Mouse (Mus musculus) forebrain, embryonic 10.5 days (tissue): ENCODE results near the gene Peli2. TPM values are rescaled to one million over a fixed set of nuclear protein-coding genes. Genes with fewer than 3 reads are reported as not detected.
A peak's percentile ranks its signal among the peaks of the same experiment; 100 is the strongest.

Experiments used
- DNase-seq: peaks from one replicate; pipeline ENCODE4 v3.0.0-alpha.2; 2017; ENCODE audit warnings: low spot score; ENCODE audit errors: extremely low spot score
- H3K27ac ChIP-seq: fragments of 300-500 bp; sonication (generic); 2 replicates; pipeline ENCODE4 v1.5.1; 2016; ENCODE audit warnings: mild to moderate bottlenecking
- H3K27me3 ChIP-seq: fragments of 300-500 bp; sonication (generic); 2 replicates; pipeline ENCODE4 v1.6.1; 2016; ENCODE audit warnings: mild to moderate bottlenecking; ENCODE audit not compliant: poor library complexity, severe bottlenecking
- H3K36me3 ChIP-seq: fragments of 300-500 bp; sonication (generic); replicated peaks from 2 replicates; pipeline ENCODE4 v1.6.1; 2016; ENCODE audit warnings: mild to moderate bottlenecking, moderate library complexity
- H3K4me1 ChIP-seq: fragments of 300-500 bp; sonication (generic); 2 replicates; pipeline ENCODE4 v1.6.1; 2016
- H3K4me3 ChIP-seq: fragments of 300-500 bp; sonication (generic); 2 replicates; pipeline ENCODE4 v1.5.1; 2016; ENCODE audit warnings: mild to moderate bottlenecking, moderate library complexity
- H3K9me3 ChIP-seq: fragments of 300-500 bp; sonication (generic); 2 replicates; pipeline ENCODE4 v1.6.1; 2016; ENCODE audit warnings: mild to moderate bottlenecking, moderate library complexity
- WGBS: fragments of 180-500 bp; shearing (Covaris S2); methylation state at CpG from one replicate; pipeline ENCODE4 v1.1.7; 2016; 5-methylcytosine and 5-hydroxymethylcytosine counted together
- polyA plus RNA-seq: library from polyadenylated mRNA; unstranded; fragments of >200 nt; fragmentation: Nextera tagmentation; extraction: Ambion mirVana; gene quantifications from 2 replicates; pipeline ENCODE4 v1.2.1, GENCODE M21; 2016

Gene Peli2
- polyA plus RNA-seq, 1 experiment from 2014 or later: 6.8 TPM

DNA sequence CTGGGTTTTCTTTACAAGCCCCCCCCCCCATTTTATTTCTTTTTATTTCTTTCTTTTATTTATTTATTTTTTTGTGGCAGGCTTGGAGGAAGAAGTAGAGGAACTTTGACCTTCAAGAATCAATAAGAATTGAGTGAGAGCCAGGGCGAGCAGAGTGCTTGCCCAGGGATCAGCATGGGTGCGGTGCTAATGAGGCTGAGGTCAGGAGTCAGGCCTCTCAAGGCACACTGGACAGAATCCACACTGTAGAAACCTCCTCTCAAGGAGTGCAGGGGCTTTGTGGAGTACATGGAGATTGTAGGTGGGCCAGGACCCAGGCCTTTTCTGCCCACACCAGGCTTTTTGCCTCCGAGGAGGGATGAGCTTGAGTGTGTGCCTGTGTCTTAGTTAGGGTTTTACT, 38.8 kb downstream of the Peli2 start:
- H3K4me1 ChIP-seq: peaks cover 25% of the 10 kb centered on the region

DNA sequence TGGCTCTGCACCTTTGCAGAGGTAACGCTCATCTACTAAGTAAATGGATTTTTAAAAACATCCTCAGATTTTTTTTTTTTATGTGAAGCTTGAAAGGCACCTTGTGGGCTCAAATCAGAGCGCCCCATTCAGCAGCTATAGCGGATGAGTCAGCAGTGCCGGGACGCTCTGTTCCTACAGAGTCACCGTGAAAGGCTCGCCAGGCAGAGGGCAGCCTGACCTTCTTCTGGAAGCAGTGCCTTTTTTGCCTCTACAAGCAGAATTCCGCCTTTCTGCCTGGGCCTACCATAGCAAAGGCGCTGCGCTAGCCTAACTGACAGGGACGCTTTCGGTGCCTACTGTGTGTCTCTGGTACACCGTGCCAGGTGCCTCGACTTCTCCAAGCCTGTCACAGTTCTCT, 41.8 kb downstream of the Peli2 start:
- H3K4me3 ChIP-seq: no peak overlapping the region
- peaks cover 8% of the 10 kb centered on the region; the same call in 1 of the 2 replicates for H3K9me3 ChIP-seq
- H3K4me1 ChIP-seq: peaks cover 39% of the 10 kb centered on the region
- H3K27me3 ChIP-seq: no peaks in the 10 kb centered on the region
- 91% methylated on average over 14 of the region's 14 CpGs for WGBS
- no peak overlapping the region for H3K27ac ChIP-seq
- peaks cover 21% of the 10 kb centered on the region for H3K36me3 ChIP-seq
- no peak for DNase-seq

More for the DNA sequence above, 38.8 kb downstream of the Peli2 start:
- H3K27ac ChIP-seq: 0 out of 2 replicates have a peak overlapping the region, but pooled peaks have one; percentile 44
- DNase-seq: no peak
- peaks cover 8% of the 10 kb centered on the region; the same call in 1 of the 2 replicates for H3K9me3 ChIP-seq
- no peaks in the 10 kb centered on the region for H3K27me3 ChIP-seq
- 63% methylated on average over 3 of the region's 3 CpGs for WGBS
- H3K36me3 ChIP-seq: peaks cover 21% of the 10 kb centered on the region
- H3K4me3 ChIP-seq: no peak overlapping the region

DNA sequence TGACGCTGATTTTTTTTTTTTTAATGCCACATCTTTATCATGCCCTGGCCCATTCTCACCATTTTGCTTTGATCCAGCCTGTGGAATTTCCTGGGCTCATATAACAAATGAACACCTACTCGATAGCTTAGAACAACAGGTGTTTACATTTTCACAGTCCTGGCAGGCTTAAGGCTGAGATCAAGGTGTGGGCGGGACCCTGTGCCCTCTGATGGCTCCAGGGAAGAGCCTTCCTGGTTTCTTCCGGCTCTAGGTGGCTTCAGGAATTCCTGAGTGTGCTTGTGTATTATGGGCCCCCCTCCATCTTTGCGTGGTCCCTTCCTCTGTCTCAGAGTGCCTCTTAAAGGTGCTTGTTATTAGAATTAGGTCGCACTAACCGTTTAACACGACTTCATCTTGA, 44.3 kb downstream of the Peli2 start:
- H3K36me3 ChIP-seq: peaks cover 24% of the 10 kb centered on the region
- peaks cover 28% of the 10 kb centered on the region for H3K4me1 ChIP-seq
- DNase-seq: no peak
- no peak overlapping the region for H3K4me3 ChIP-seq
- peaks cover 8% of the 10 kb centered on the region; the same call in 1 of the 2 replicates for H3K9me3 ChIP-seq
- no peaks in the 10 kb centered on the region for H3K27me3 ChIP-seq
- no peak overlapping the region for H3K27ac ChIP-seq
- WGBS: 70% methylated on average over 8 of the region's 8 CpGs

DNA sequence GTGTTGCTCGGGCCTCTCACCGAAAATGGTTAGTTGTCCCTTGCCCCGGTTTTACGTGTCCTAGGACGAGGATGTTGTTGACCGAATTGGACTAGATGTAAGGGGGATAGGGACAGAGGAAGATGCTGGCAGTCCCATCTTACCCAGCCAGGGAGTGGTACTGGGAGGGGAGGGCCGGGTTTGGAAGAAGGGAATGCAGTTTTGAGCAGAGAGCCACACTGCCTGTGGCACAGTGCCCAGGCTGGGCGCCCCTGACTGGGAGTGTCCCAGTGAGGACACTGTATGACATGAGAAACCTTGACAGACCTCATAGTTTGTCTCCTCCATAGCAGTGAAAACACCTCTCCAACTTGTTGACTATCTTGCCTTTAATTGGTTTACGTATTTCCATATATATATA, 45.8 kb downstream of the Peli2 start:
- Histone ChIP-seq H3K4me3 (no peak overlapping the region), H3K27ac (peak overlapping the region; percentile 11; the same call in 1 of the 2 replicates), H3K4me1 (peaks cover 37% of the 10 kb centered on the region), H3K36me3 (peaks cover 9% of the 10 kb centered on the region), H3K9me3 (peaks cover 1% of the 10 kb centered on the region; the same call in 1 of the 2 replicates), H3K27me3 (no peaks in the 10 kb centered on the region)
- no peak for DNase-seq
- 93% methylated on average over 9 of the region's 9 CpGs for WGBS

DNA sequence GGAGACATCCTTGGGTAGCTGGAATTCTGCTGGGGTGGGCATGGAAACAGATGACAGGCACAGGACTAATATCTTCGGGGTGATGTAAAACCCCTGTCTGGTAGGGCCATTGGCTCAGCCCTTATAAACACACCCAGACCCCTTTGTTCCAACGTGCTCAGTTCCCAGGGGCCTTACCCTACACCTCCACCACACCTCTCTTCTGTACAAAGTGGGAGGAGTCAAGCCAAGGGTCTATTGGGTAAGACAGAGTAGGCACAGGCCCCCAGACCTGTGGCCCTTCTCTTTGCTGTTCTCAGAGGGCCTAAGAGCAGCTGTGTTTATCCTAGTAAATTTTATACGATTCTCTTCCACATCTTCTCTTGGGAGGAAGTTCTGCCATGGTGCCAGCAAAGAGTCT, 46.4 kb downstream of the Peli2 start:
- 69% methylated on average over 3 of the region's 3 CpGs for WGBS
- H3K27ac ChIP-seq: no peak overlapping the region
- no peak for DNase-seq
- peaks cover 4% of the 10 kb centered on the region; the same call in 1 of the 2 replicates for H3K36me3 ChIP-seq
- no peak overlapping the region for H3K4me3 ChIP-seq
- H3K27me3 ChIP-seq: no peaks in the 10 kb centered on the region
- peaks cover 43% of the 10 kb centered on the region for H3K4me1 ChIP-seq
- H3K9me3 ChIP-seq: no peaks in the 10 kb centered on the region

DNA sequence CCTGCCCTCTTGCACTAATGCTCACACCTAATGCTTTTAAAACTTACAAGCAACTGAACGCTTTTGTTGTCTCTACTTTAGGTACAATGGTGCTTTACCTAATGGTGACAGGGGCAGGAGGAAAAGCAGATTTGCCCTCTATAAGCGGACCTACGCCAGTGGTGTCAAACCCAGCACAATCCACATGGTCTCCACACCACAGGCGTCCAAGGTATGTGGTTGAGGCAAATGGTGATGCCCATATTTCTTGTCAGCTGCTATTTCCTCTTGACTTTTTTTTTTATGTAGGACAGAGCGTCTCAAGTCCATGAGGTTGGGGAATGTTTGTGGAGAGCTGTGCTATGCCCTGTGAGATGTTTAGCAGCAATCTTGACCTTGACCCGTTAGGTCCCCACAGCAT, 47.5 kb downstream of the Peli2 start:
- no peaks in the 10 kb centered on the region for H3K27me3 ChIP-seq
- no peaks in the 10 kb centered on the region for H3K9me3 ChIP-seq
- no peak overlapping the region for H3K4me3 ChIP-seq
- H3K27ac ChIP-seq: no peak overlapping the region
- H3K4me1 ChIP-seq: peaks cover 45% of the 10 kb centered on the region
- H3K36me3 ChIP-seq: peaks cover 4% of the 10 kb centered on the region; the same call in 1 of the 2 replicates
- no peak for DNase-seq
- 88% methylated on average over 6 of the region's 6 CpGs for WGBS

DNA sequence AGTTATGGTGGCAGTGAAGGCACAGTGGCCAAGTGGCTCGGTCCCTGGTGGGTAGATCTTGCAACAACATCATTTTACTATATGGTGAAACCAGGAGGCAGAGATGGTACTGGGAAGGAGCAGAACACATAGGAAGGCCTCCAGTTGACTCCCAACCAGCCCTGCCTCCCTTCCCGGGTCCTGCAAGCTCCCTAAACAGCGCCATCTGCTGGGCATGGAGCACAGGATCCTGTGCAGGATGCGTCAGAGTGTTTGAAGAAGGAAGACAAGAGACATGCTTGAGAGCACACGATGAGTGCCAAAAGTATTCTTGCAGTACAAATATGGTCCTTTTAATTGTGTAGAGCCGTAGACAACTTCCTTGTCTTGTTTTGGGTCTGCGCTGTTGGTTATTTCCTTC, 49.3 kb downstream of the Peli2 start:
- peaks cover 4% of the 10 kb centered on the region; the same call in 1 of the 2 replicates for H3K36me3 ChIP-seq
- no peak overlapping the region for H3K4me3 ChIP-seq
- no peaks in the 10 kb centered on the region for H3K27me3 ChIP-seq
- no peak overlapping the region for H3K27ac ChIP-seq
- no peaks in the 10 kb centered on the region for H3K9me3 ChIP-seq
- DNase-seq: peak; percentile 64
- WGBS: 53% methylated on average over 7 of the region's 7 CpGs
- peaks cover 26% of the 10 kb centered on the region for H3K4me1 ChIP-seq

DNA sequence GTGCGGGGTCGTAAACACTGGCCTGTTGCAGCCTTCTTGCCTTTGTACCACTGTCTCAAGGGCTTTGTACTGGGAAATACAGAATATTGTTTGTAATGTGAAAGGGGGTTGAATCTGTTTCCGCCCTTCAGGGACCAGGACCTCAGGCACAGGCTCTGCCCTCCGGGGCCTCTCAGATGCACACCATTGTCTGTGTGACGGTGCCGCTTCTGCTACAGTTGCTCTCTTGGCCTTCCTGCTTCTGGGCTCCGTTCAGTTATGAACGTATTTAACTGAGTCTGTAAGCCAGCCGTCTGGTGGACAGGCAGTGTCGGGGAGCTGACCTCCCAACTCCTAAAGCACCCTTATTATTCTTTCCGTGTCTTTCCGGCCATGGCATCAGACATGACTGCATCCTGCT, 50.6 kb downstream of the Peli2 start:
- no peak overlapping the region for H3K4me3 ChIP-seq
- 51% methylated on average over 12 of the region's 12 CpGs for WGBS
- peak overlapping the region; percentile 44 for H3K27ac ChIP-seq
- no peaks in the 10 kb centered on the region for H3K27me3 ChIP-seq
- DNase-seq: no peak
- H3K4me1 ChIP-seq: peaks cover 18% of the 10 kb centered on the region
- peaks cover 4% of the 10 kb centered on the region; the same call in 1 of the 2 replicates for H3K36me3 ChIP-seq
- H3K9me3 ChIP-seq: no peaks in the 10 kb centered on the region

DNA sequence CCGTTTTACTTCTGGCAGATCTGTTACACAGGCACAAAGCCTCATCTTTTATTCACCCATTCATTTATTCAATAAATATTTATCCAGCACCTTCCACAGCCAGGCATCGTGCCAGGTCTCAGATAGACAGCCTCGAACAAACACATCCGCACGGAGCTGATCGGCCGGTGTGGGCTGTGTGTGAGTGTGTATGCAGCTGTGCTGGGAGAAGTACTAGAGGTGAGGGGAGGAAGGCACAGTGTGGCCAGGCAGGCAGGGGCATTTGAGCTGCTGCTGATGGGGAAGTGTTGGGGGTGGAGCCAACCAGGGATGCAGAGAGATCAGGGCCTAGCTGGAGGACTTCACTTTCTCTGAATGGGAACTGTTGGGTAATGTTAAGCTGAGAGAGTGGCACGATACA, 51.4 kb downstream of the Peli2 start:
- no peak for DNase-seq
- Histone ChIP-seq H3K9me3 (no peaks in the 10 kb centered on the region), H3K4me3 (no peak overlapping the region), H3K27ac (no peak overlapping the region), H3K27me3 (no peaks in the 10 kb centered on the region), H3K4me1 (peaks cover 18% of the 10 kb centered on the region), H3K36me3 (peaks cover 4% of the 10 kb centered on the region; the same call in 1 of the 2 replicates)
- 56% methylated on average over 8 of the region's 8 CpGs for WGBS

DNA sequence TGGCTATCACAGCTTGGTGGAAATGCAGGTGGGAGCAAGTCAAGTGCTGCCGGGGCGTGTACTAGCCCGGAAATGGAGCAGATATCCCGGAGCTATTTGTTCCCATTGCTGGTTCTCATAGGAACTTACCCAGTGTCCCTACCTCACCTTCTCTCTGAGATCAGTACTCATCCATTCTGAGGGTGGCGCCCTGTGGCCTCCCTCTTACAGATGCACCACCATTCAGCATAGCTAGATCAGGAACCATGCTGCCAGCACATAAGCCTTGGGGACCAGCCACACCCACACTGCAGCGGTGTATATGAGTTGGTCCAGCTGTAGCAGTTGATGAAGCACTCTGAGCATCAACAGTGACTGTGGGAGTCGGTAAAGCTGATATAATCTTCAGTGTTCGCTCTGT, 52.3 kb downstream of the Peli2 start:
- no peak overlapping the region for H3K4me3 ChIP-seq
- H3K27me3 ChIP-seq: no peaks in the 10 kb centered on the region
- no peak for DNase-seq
- no peaks in the 10 kb centered on the region for H3K9me3 ChIP-seq
- H3K27ac ChIP-seq: no peak overlapping the region
- peaks cover 20% of the 10 kb centered on the region for H3K4me1 ChIP-seq
- H3K36me3 ChIP-seq: peaks cover 4% of the 10 kb centered on the region; the same call in 1 of the 2 replicates
- 96% methylated on average over 8 of the region's 8 CpGs for WGBS

DNA sequence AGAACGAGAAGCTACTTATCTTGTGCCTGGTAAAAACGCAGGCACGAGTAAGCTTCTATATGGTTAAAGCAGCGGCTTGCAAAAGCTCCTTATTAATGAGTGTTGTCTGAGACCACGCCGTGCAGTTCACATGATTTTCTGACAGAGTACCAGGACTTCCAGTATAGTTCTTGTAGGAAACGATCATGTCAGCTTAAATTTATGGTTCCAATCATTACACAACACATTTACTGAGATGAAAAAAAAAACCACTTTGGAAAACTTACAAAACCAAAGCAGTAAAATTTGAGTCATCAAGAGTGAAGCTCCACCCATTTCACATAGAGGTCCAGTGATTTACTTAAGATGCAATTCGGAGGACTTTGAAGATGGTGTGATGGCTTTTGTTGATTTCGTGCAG, 53.2 kb downstream of the Peli2 start:
- DNase-seq: no peak
- WGBS: 91% methylated on average over 9 of the region's 9 CpGs

DNA sequence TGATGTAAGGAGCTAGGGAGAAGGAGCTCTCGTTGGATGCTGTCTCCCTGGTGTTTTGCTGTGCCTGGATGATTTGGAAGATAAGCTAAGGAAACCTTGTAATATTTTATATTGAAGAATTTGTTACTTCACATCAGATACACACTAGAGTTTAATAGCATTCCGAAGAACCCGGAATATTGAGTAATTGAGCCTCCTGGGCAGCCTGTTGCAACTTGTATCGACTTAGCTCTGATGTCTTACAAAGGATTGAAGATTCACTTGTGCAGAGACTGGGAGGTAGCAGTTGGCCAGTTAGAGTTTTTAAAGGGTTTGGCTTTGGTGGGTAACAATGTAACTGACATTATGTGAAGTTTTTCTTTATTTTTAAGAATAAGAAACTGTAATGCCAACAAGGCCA, 53.7 kb downstream of the Peli2 start:
- WGBS: 92% methylated on average over 4 of the region's 4 CpGs
- H3K27me3 ChIP-seq: no peaks in the 10 kb centered on the region
- H3K4me1 ChIP-seq: peaks cover 20% of the 10 kb centered on the region
- no peaks in the 10 kb centered on the region for H3K9me3 ChIP-seq
- no peak overlapping the region for H3K27ac ChIP-seq
- H3K36me3 ChIP-seq: peaks cover 4% of the 10 kb centered on the region; the same call in 1 of the 2 replicates
- DNase-seq: no peak
- H3K4me3 ChIP-seq: no peak overlapping the region

More for the DNA sequence above, 53.2 kb downstream of the Peli2 start:
- peaks cover 2% of the 10 kb centered on the region; the same call in 1 of the 2 replicates for H3K36me3 ChIP-seq
- H3K27ac ChIP-seq: no peak overlapping the region
- no peaks in the 10 kb centered on the region for H3K27me3 ChIP-seq
- H3K4me1 ChIP-seq: peaks cover 20% of the 10 kb centered on the region
- H3K4me3 ChIP-seq: no peak overlapping the region
- no peaks in the 10 kb centered on the region for H3K9me3 ChIP-seq

DNA sequence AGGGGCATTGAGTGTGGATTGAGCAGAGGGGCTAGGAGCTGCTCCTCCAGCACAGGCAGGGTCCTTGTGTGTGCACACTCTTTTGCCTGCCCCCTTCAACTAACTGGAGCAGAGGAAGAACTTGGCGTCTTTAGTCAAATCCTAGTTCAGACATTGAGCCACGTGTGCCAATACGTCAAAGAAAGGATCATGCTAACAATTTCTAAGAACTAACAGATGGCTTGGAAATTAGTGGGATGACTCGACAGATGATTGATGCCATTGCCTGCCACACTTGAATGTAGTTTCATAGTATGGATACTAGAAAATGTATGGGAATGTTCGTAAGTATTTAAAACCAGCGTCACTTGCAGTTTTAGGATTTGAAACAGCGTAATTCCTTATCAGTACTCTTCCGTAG, 54.5 kb downstream of the Peli2 start:
- H3K9me3 ChIP-seq: no peaks in the 10 kb centered on the region
- no peaks in the 10 kb centered on the region for H3K27me3 ChIP-seq
- 93% methylated on average over 8 of the region's 8 CpGs for WGBS
- DNase-seq: no peak
- peaks cover 10% of the 10 kb centered on the region; the same call in 1 of the 2 replicates for H3K36me3 ChIP-seq
- peaks cover 20% of the 10 kb centered on the region for H3K4me1 ChIP-seq
- no peak overlapping the region for H3K4me3 ChIP-seq
- H3K27ac ChIP-seq: no peak overlapping the region
